15 mouse cellular contexts compared by ENCODE assay signal in the genomic region with DNA sequence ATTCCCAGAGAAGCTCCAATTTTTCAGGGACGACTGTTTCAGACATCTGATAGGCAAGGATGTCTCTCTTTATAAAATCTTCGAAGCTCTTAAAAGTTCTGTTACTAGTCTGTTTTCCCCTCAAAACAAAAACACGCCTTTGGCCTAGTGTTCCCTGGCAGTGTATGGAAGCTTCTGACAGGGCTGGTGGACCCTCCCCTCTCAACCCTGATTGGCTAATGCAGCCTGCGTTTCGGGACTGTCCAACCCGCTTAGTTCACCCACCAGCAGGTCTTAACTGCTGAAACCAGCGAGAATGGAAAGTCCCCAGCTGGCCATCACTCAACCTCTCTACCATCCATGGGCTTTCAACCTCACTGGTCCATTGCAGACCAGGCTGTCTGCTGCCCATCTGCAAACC.
"Had no signal": no experiment of that assay in that cellular context is flagged by ENCODE, and none has a peak within 500 bp of the region (broad histone marks: within the 10 kb centered on the region; RNA-seq: fewer than 3 reads in every experiment).

No protein-coding gene starts in this region.

- H3K4me3 ChIP-seq: layer of hippocampus, adult 2 months; limb, embryonic 10.5 days; limb, embryonic 13.5 days; liver, embryonic 12.5 days; liver, embryonic 15.5 days; lung, embryonic 15.5 days had no signal

- H3K27ac ChIP-seq: kidney, postnatal 0 days; layer of hippocampus, adult 2 months; limb, embryonic 10.5 days; limb, embryonic 13.5 days; liver, embryonic 12.5 days; liver, embryonic 15.5 days; lung, embryonic 15.5 days had no signal

- H3K36me3 ChIP-seq: limb, embryonic 10.5 days; limb, embryonic 13.5 days; liver, embryonic 12.5 days; liver, embryonic 15.5 days; lung, embryonic 15.5 days had no signal

- DNase-seq: kidney, adult 2 months; kidney, postnatal 25 days; layer of hippocampus, adult 9-11 months; liver; midbrain, embryonic 14.5 days; thymus, postnatal 25 days had no signal

- H3K27me3 ChIP-seq: limb, embryonic 13.5 days; liver, embryonic 12.5 days; liver, embryonic 15.5 days; lung, embryonic 15.5 days had no signal

- H3K4me2 ChIP-seq: limb, embryonic 13.5 days; liver, embryonic 12.5 days; liver, embryonic 15.5 days; lung, embryonic 15.5 days; midbrain, embryonic 11.5 days had no signal

- H3K4me1 ChIP-seq: limb, embryonic 10.5 days; limb, embryonic 13.5 days; liver, embryonic 12.5 days; liver, embryonic 15.5 days; lung, embryonic 15.5 days had no signal

- ATAC-seq: intestine, postnatal 0 days; liver, embryonic 12.5 days had no signal

- H3K9me3 ChIP-seq: limb, embryonic 10.5 days; limb, embryonic 13.5 days; liver, embryonic 12.5 days; liver, embryonic 15.5 days; lung, embryonic 15.5 days had no signal

- H3K9ac ChIP-seq: limb, embryonic 13.5 days; liver, embryonic 12.5 days; liver, embryonic 15.5 days; lung, embryonic 15.5 days had no signal
